Mouse (Mus musculus) spleen, adult 2 months (tissue): Measurements from ENCODE around the gene Sart3. TPM values are rescaled to one million over a fixed set of nuclear protein-coding genes. Genes with fewer than 3 reads are reported as not detected.

Experiments used
- DNase-seq, 2 experiments: peaks; one replicate each; pipeline versions ENCODE4 v3.0.0 to v3.0.0-alpha.2; 2012 to 2021; ENCODE audit warnings: low spot score in 2 of 2, low read depth in 1 of 2
- H3K27ac ChIP-seq: fragments of 200-500 bp; 2 replicates; pipeline ENCODE4 v1.5.1; 2012; ENCODE audit warnings: low read length, inconsistent platforms; ENCODE audit not compliant: insufficient read depth
- H3K27me3 ChIP-seq: fragments of 200-500 bp; 2 replicates; pipeline ENCODE4 v1.6.1; 2012; ENCODE audit warnings: mild to moderate bottlenecking, moderate library complexity, low read length, inconsistent platforms; ENCODE audit not compliant: control insufficient read depth, insufficient read depth
- H3K36me3 ChIP-seq: fragments of 200-500 bp; 2 replicates; pipeline ENCODE4 v1.6.1; 2012; ENCODE audit warnings: mild to moderate bottlenecking, low read length, inconsistent platforms; ENCODE audit not compliant: control insufficient read depth, insufficient read depth
- H3K4me1 ChIP-seq: fragments of 200-500 bp; 2 replicates; pipeline ENCODE4 v1.6.1; 2011; ENCODE audit warnings: inconsistent platforms; ENCODE audit not compliant: control insufficient read depth, insufficient read depth, insufficient read length
- H3K4me3 ChIP-seq: fragments of 200-500 bp; 2 replicates; pipeline ENCODE4 v1.5.1; 2011; ENCODE audit warnings: mild to moderate bottlenecking, inconsistent platforms; ENCODE audit not compliant: insufficient read depth, insufficient read length; ENCODE audit errors: extremely low read depth
- CTCF ChIP-seq: fragments of 200-500 bp; IDR thresholded peaks from 2 replicates; pipeline ENCODE4 v1.5.1; 2011; ENCODE audit warnings: mild to moderate bottlenecking, inconsistent platforms; ENCODE audit not compliant: insufficient read depth, insufficient read length, insufficient replicate concordance; ENCODE audit errors: extremely low read depth
- POLR2A ChIP-seq: fragments of 200-500 bp; IDR thresholded peaks from 2 replicates; pipeline ENCODE4 v1.6.1; 2011; ENCODE audit warnings: low read depth, low read length, inconsistent platforms
- WGBS: fragments of 180-500 bp; shearing (Covaris S2); methylation state at CpG from one replicate; pipeline ENCODE4 v1.1.7; 2018; 5-methylcytosine and 5-hydroxymethylcytosine counted together
- polyA plus RNA-seq: library from polyadenylated mRNA; depleted of rRNA; stranded (reverse); fragments of >200 nt; gene quantifications from 2 replicates; pipeline ENCODE4 v1.2.3, GENCODE M21; 2012

Sart3 gene
- polyA plus RNA-seq, 1 experiment = 27.2 TPM

- no peaks in the 10 kb centered on the region for H3K36me3 ChIP-seq
- H3K4me1 ChIP-seq = peaks cover 8% of the 10 kb centered on the region; the same call in 1 of the 2 replicates
- H3K27ac ChIP-seq = no peak overlapping the region
- TF ChIP-seq CTCF (no peak), POLR2A (no peak)
- 0 out of 2 replicates have a peak, but pooled peaks cover 2% of the 10 kb centered on the region for H3K27me3 ChIP-seq
- no peak overlapping the region for H3K4me3 ChIP-seq
- 79% methylated on average over 4 of the region's 4 CpGs for WGBS
- no peak for DNase-seq
Observed at GRCm38 (mm10) chr5:113810111-113810510, 37.8 kb upstream of the Sart3 start.

GRCm38 (mm10) chr5:113808177-113808576 is 35.9 kb upstream of the Sart3 start:
- Histone ChIP-seq H3K36me3 (no peaks in the 10 kb centered on the region), H3K4me1 (peaks cover 3% of the 10 kb centered on the region; the same call in 1 of the 2 replicates), H3K27me3 (0 out of 2 replicates have a peak, but pooled peaks cover 2% of the 10 kb centered on the region), H3K27ac (no peak overlapping the region), H3K4me3 (no peak overlapping the region)
- 40% methylated on average over 2 of the region's 2 CpGs for WGBS
- TF ChIP-seq POLR2A (no peak), CTCF (no peak)
- DNase-seq = no peak

- H3K27me3 ChIP-seq = 0 out of 2 replicates have a peak, but pooled peaks cover 2% of the 10 kb centered on the region
- TF ChIP-seq CTCF (no peak), POLR2A (no peak)
- no peaks in the 10 kb centered on the region for H3K36me3 ChIP-seq
- H3K27ac ChIP-seq = no peak overlapping the region
- H3K4me3 ChIP-seq = no peak overlapping the region
- peaks cover under 1% of the 10 kb centered on the region; the same call in 1 of the 2 replicates for H3K4me1 ChIP-seq
- DNase-seq = no peak
- WGBS = 44% methylated on average over 9 of the region's 9 CpGs
Observed at GRCm38 (mm10) chr5:113807712-113808111, 35.4 kb upstream of the Sart3 start.

GRCm38 (mm10) chr5:113806414-113806813 is 34.1 kb upstream of the Sart3 start:
- Histone ChIP-seq H3K27ac (no peak overlapping the region), H3K36me3 (no peaks in the 10 kb centered on the region), H3K4me3 (no peak overlapping the region), H3K4me1 (no peaks in the 10 kb centered on the region; the same call in 1 of the 2 replicates), H3K27me3 (0 out of 2 replicates have a peak, but pooled peaks cover 2% of the 10 kb centered on the region)
- DNase-seq = no peak
- TF ChIP-seq CTCF (no peak), POLR2A (no peak)
- 11% methylated on average over 10 of the region's 10 CpGs for WGBS

GRCm38 (mm10) chr5:113805301-113805700 is 33.0 kb upstream of the Sart3 start:
- no peak overlapping the region for H3K4me3 ChIP-seq
- H3K4me1 ChIP-seq = no peaks in the 10 kb centered on the region; the same call in 1 of the 2 replicates
- DNase-seq = no peak
- H3K27me3 ChIP-seq = 0 out of 2 replicates have a peak, but pooled peaks cover 2% of the 10 kb centered on the region
- TF ChIP-seq POLR2A (no peak), CTCF (no peak)
- no peaks in the 10 kb centered on the region for H3K36me3 ChIP-seq
- H3K27ac ChIP-seq = no peak overlapping the region
- whole genome bisulfite sequencing = 80% methylated on average over 9 of the region's 9 CpGs

GRCm38 (mm10) chr5:113804395-113804966 is 32.2 kb upstream of the Sart3 start:
- DNase-seq = no peak
- TF ChIP-seq POLR2A (no peak), CTCF (no peak)

GRCm38 (mm10) chr5:113800280-113800679 is 28.0 kb upstream of the Sart3 start, which contains the start of gene Tmem119:
Tmem119 (minus strand) TSS chr5:113800516.
- WGBS = 8% methylated on average over 11 of the region's 11 CpGs
- H3K4me1 ChIP-seq = no peaks in the 10 kb centered on the region
- no peak for TF ChIP-seq CTCF
- TF ChIP-seq POLR2A = no peak
- H3K4me3 ChIP-seq = no peak within 1 kb of the TSS
- H3K27me3 ChIP-seq = no peaks in the 10 kb centered on the region
- no peaks in the 10 kb centered on the region for H3K36me3 ChIP-seq
- no peak within 1 kb of the TSS for H3K27ac ChIP-seq
- no peak for DNase-seq

More at GRCm38 (mm10) chr5:113804395-113804966, 32.2 kb upstream of the Sart3 start:
- Histone ChIP-seq H3K27ac (no peak overlapping the region), H3K36me3 (no peaks in the 10 kb centered on the region), H3K4me3 (no peak overlapping the region), H3K27me3 (0 out of 2 replicates have a peak, but pooled peaks cover 2% of the 10 kb centered on the region), H3K4me1 (no peaks in the 10 kb centered on the region; the same call in 1 of the 2 replicates)
- 19% methylated on average over 7 of the region's 7 CpGs for WGBS
